Mouse (Mus musculus): Measurements from ENCODE around the gene Fam229b. TPM values are rescaled to one million over a fixed set of nuclear protein-coding genes. Genes with fewer than 3 reads are reported as not detected.

Gene Fam229b
- polyA plus RNA-seq (2014; fragmentation: Illumina TruSeq; extraction: RNeasy Lipid Tissue Mini Kit (QIAGEN cat#74804); ENCODE audit: low read depth, low replicate concordance): 7.6 TPM

DNA sequence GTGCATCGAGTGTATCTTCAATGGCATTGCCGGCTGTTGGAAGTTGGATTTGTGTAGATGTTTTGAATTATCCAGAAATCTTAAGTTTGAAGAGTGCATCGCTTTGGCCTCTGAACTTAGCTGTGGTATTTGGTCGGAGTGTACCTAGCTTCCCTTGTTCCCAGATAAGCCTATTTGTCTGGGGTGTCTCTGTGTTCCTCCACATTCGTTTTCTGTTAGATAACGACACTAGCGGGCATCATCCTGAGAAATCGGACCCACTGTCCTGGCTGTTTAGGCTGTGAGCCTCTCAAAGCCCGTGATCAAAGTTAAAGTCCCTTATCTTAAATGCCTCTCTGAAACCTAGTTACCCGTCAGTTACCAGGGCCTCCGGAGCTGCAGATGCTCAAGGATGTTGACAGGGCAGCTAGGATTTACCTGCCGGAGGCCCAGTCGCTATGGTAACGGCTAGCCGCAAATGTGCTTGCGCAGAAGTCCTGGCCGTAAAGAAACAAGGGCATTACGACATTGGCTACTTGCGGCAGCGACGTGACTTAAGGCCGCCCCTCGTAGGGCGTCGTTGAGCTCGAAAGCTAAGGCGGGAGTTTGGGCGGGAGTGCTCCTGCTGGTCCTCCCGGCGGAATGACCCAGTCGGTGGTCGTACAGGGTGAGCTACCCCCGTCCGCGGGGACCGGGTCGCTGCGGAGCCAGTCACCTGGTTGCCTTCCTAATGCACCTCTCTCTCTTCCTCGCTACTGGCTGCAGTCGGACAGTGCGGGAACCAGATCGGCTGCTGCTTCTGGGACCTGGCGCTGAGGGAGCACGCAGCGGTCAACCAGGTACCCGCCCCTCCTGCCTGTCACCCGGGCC is at the start of gene Fam229b, which contains the start of gene Tube1:
TSS of gene Fam229b (minus strand) at position 453 of the 849 bp plus-strand sequence.
TSS of gene Tube1 (plus strand) at position 515 of the 849 bp plus-strand sequence.

DNA sequence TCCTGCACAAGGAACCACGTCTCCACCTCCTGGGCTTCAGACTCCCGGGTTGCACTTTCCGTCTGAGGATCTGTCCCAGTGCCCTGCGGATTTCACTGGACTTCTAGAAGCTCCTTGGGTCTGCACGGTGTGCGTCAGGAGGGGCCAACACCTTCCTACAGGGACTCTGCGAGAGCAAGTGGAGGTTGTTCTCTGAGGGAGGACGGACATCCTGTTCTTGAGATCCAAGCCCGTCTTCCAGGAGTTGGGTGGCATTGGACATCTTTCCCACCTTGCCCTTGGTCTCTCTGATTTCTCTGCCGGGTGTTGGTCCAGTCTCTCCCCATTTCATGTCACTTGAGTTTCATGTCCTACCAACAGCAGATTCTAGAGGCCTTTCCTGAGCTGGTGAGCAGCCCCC is 30.0 kb upstream of the Fam229b start, which contains the start of gene Ccn6:
TSS of gene Ccn6 (minus strand) at position 101 of the 400 bp plus-strand sequence.

Other genes with a start within 250 kb of the Fam229b start
- gene Lama4, start 168.4 kb downstream of the Fam229b start, polyA plus RNA-seq (2014; fragmentation: Illumina TruSeq; extraction: RNeasy Lipid Tissue Mini Kit (QIAGEN cat#74804); ENCODE audit: low read depth, low replicate concordance): 27.8 TPM
- gene Tube1, start 62 bp upstream of the Fam229b start, polyA plus RNA-seq (2014; fragmentation: Illumina TruSeq; extraction: RNeasy Lipid Tissue Mini Kit (QIAGEN cat#74804); ENCODE audit: low read depth, low replicate concordance): 0.82 TPM
- not detected for gene Ccn6, start 29.9 kb upstream of the Fam229b start, polyA plus RNA-seq (2014; fragmentation: Illumina TruSeq; extraction: RNeasy Lipid Tissue Mini Kit (QIAGEN cat#74804); ENCODE audit: low read depth, low replicate concordance)
- 44.1 TPM for gene Fyn, start 234.9 kb upstream of the Fam229b start, polyA plus RNA-seq (2014; fragmentation: Illumina TruSeq; extraction: RNeasy Lipid Tissue Mini Kit (QIAGEN cat#74804); ENCODE audit: low read depth, low replicate concordance)